Mouse (Mus musculus) megakaryocyte, embryonic 14.5 days (primary cell): Measurements from ENCODE around the gene BC048671.

Source experiments
- FLI1 ChIP-seq: IDR thresholded peaks from 2 replicates; pipeline ENCODE4 v1.6.1; 2012; ENCODE audit warnings: low read length, inconsistent platforms, mixed read lengths
- GATA1 ChIP-seq: IDR thresholded peaks from 3 replicates; pipeline ENCODE4 v1.6.1; 2012; ENCODE audit warnings: mixed read lengths, low read length, inconsistent platforms, borderline replicate concordance

- TF ChIP-seq GATA1 (no peak), FLI1 (no peak)
Observed at GRCm38 (mm10) chr6:90324026-90324425, 23.0 kb downstream of the BC048671 start.
